Mouse (Mus musculus) lung, postnatal 0 days (tissue): ENCODE results near the gene Mfsd4b3.

Experiments
- CTCF ChIP-seq: IDR thresholded peaks from 2 replicates; pipeline ENCODE4 v1.5.1; 2016; ENCODE audit warnings: antibody characterized with exemption, mild to moderate bottlenecking
- EP300 ChIP-seq: IDR thresholded peaks from 2 replicates; pipeline ENCODE4 v1.6.1; 2016; ENCODE audit warnings: antibody characterized with exemption, mild to moderate bottlenecking, control low read depth

DNA sequence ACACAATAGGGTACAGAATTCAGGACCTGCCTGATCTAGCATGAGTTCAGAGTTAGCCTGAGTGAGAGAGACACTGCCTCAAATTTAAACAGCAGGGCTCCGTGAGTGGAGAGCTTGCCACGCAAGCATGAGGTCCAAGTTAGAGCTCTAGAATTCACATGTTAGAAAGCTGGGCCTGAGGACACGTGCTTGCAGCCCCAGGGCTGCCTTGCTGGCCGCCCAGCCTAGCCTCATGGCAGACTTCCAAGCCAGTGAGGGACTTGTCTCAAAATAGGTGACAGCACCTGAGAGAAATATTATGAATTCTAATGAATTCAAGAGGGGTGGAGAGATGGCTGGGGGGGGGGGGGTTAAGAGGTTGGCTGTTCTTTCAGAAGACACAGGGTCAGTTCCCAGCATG lies 48.0 kb upstream of the Mfsd4b3 start:
- TF ChIP-seq EP300 (no peak), CTCF (no peak)
